18 mouse cellular contexts compared by ENCODE assay signal in genomic region chr1:193453654-193454053, GRCm38 (mm10).
DNase-seq lines count a peak whose midpoint lies in the region; ATAC-seq and TF ChIP-seq lines count a peak whose summit lies in the region.
"Had no signal": no experiment of that assay in that cellular context is flagged by ENCODE, and none has a peak within 500 bp of the region (broad histone marks: within the 10 kb centered on the region; RNA-seq: fewer than 3 reads in every experiment).

No protein-coding gene starts in this region.

- H3K36me3 ChIP-seq in hindbrain, postnatal 0 days (ENCODE audit: insufficient read depth, low read length) = no peaks in the 10 kb centered on the region
- H3K36me3 ChIP-seq in hindbrain, embryonic 14.5 days (replicated peaks; ENCODE audit: control insufficient read depth, insufficient read depth) = no peaks in the 10 kb centered on the region
- H3K36me3 ChIP-seq in lung, embryonic 15.5 days = no peaks in the 10 kb centered on the region
- H3K36me3 ChIP-seq in lung, postnatal 0 days (ENCODE audit: insufficient read depth, low read length) = no peaks in the 10 kb centered on the region
- H3K36me3 ChIP-seq in myocyte (ENCODE audit: control insufficient read depth, insufficient read depth) = no peaks in the 10 kb centered on the region
- H3K36me3 ChIP-seq: G1E had no signal

- no peak for ATAC-seq in hindbrain, postnatal 0 days
- ATAC-seq in hindbrain, embryonic 14.5 days (ENCODE audit: low FRiP score) = no peak
- ATAC-seq in lung, embryonic 15.5 days (ENCODE audit: borderline replicate concordance, extremely low read depth, low FRiP score, low TSS enrichment) = no peak
- no peak for ATAC-seq in lung, postnatal 0 days

- WGBS in hindbrain, postnatal 0 days = 61% methylated on average over 2 of the region's 2 CpGs
- 84% methylated on average over 2 of the region's 2 CpGs for WGBS in hindbrain, embryonic 14.5 days
- 44% methylated on average over 2 of the region's 2 CpGs for WGBS in lung, embryonic 15.5 days
- 44% methylated on average over 2 of the region's 2 CpGs for WGBS in lung, postnatal 0 days

- no peak overlapping the region for H3ac ChIP-seq in myocyte (ENCODE audit: control insufficient read depth, insufficient read length)

- no peaks in the 10 kb centered on the region for H3K27me3 ChIP-seq in hindbrain, postnatal 0 days (ENCODE audit: insufficient read depth, low read length)
- no peaks in the 10 kb centered on the region for H3K27me3 ChIP-seq in hindbrain, embryonic 14.5 days (ENCODE audit: control insufficient read depth, insufficient read depth, low read length)
- H3K27me3 ChIP-seq in lung, embryonic 15.5 days = no peaks in the 10 kb centered on the region
- H3K27me3 ChIP-seq in lung, postnatal 0 days (replicated peaks; ENCODE audit: insufficient read depth, low read length) = no peaks in the 10 kb centered on the region
- H3K27me3 ChIP-seq in myocyte (ENCODE audit: control insufficient read depth, insufficient read depth, insufficient read length) = no peaks in the 10 kb centered on the region

- no peak overlapping the region for H3K27ac ChIP-seq in hindbrain, postnatal 0 days
- no peak overlapping the region for H3K27ac ChIP-seq in hindbrain, embryonic 14.5 days
- H3K27ac ChIP-seq in lung, embryonic 15.5 days = 0 out of 2 replicates have a peak overlapping the region, but pooled peaks have one; percentile 25
- H3K27ac ChIP-seq in lung, postnatal 0 days (ENCODE audit: low read length) = no peak overlapping the region
- H3K27ac ChIP-seq: layer of hippocampus, adult 2 months; liver, embryonic 14.5 days had no signal

- H3K4me1 ChIP-seq in hindbrain, postnatal 0 days (ENCODE audit: insufficient read depth, low read length) = peaks cover 7% of the 10 kb centered on the region
- H3K4me1 ChIP-seq in hindbrain, embryonic 14.5 days (replicated peaks; ENCODE audit: control insufficient read depth, insufficient read depth, low read length) = peaks cover 14% of the 10 kb centered on the region
- H3K4me1 ChIP-seq in lung, embryonic 15.5 days = peaks cover 52% of the 10 kb centered on the region
- H3K4me1 ChIP-seq in lung, postnatal 0 days (ENCODE audit: insufficient read depth, low read depth, low read length) = peaks cover 11% of the 10 kb centered on the region; the same call in 1 of the 2 replicates

- H3K79me2 ChIP-seq in myocyte (ENCODE audit: control insufficient read depth, insufficient read depth) = no peaks in the 10 kb centered on the region

- H3K9ac ChIP-seq in hindbrain, postnatal 0 days (replicated peaks; ENCODE audit: low read length) = no peak overlapping the region
- H3K9ac ChIP-seq in hindbrain, embryonic 14.5 days = no peak overlapping the region
- no peak overlapping the region for H3K9ac ChIP-seq in lung, embryonic 15.5 days
- H3K9ac ChIP-seq in lung, postnatal 0 days (replicated peaks; ENCODE audit: low read depth) = no peak overlapping the region
- H3K9ac ChIP-seq: liver, embryonic 14.5 days had no signal

- H3K9me3 ChIP-seq in hindbrain, postnatal 0 days (ENCODE audit: low read length) = no peaks in the 10 kb centered on the region
- H3K9me3 ChIP-seq in hindbrain, embryonic 14.5 days (ENCODE audit: control insufficient read depth, low read length) = no peaks in the 10 kb centered on the region
- H3K9me3 ChIP-seq in lung, embryonic 15.5 days = no peaks in the 10 kb centered on the region
- no peaks in the 10 kb centered on the region for H3K9me3 ChIP-seq in lung, postnatal 0 days (ENCODE audit: low read length)
- H3K9me3 ChIP-seq: G1E had no signal

- no peak for TF ChIP-seq CTCF in hindbrain, postnatal 0 days (IDR thresholded peaks at IDR 0.05; ENCODE audit: low read depth)
- no peak for TF ChIP-seq CTCF in lung, postnatal 0 days (IDR thresholded peaks at IDR 0.05)

- no peak overlapping the region for H3K4me3 ChIP-seq in hindbrain, postnatal 0 days (ENCODE audit: low read length)
- H3K4me3 ChIP-seq in hindbrain, embryonic 14.5 days (replicated peaks; ENCODE audit: low read length) = no peak overlapping the region
- no peak overlapping the region for H3K4me3 ChIP-seq in lung, embryonic 15.5 days
- H3K4me3 ChIP-seq in lung, postnatal 0 days (ENCODE audit: low read depth, low read length) = no peak overlapping the region
- H3K4me3 ChIP-seq in myocyte = no peak overlapping the region
- H3K4me3 ChIP-seq: layer of hippocampus, adult 2 months had no signal

- TF ChIP-seq POLR2A in myocyte (IDR thresholded peaks at IDR 0.05; ENCODE audit: insufficient read length, low read depth) = no peak

- peak; percentile 55 for DNase-seq in hindbrain, postnatal 0 days (ENCODE audit: low spot score)
- no peak for DNase-seq in hindbrain, embryonic 14.5 days (ENCODE audit: low spot score)
- no peak for DNase-seq in lung, postnatal 0 days (ENCODE audit: low spot score)
- peak; percentile 72 for DNase-seq in adipocyte (ENCODE audit: low spot score)
- no peak for DNase-seq in testis, postnatal 10 days (ENCODE audit: low spot score)
- DNase-seq: cerebellum, adult 11 months; cerebellum, postnatal 36 days; heart, adult 18-20 months; heart, postnatal 4 days; lung, postnatal 4 days; retina, postnatal 1 day; thymus, adult 2 months had no signal

- TF ChIP-seq EP300 in lung, postnatal 0 days (IDR thresholded peaks at IDR 0.05) = no peak

- H3K4me2 ChIP-seq in hindbrain, postnatal 0 days (ENCODE audit: low read depth, low read length) = no peak overlapping the region
- no peak overlapping the region for H3K4me2 ChIP-seq in hindbrain, embryonic 14.5 days (replicated peaks)
- H3K4me2 ChIP-seq in lung, embryonic 15.5 days = no peak overlapping the region
- no peak overlapping the region for H3K4me2 ChIP-seq in lung, postnatal 0 days (replicated peaks; ENCODE audit: low read depth, low read length)
- peak overlapping the region; percentile 3 for H3K4me2 ChIP-seq in myocyte (ENCODE audit: low read depth)
- H3K4me2 ChIP-seq: midbrain, embryonic 11.5 days had no signal

TF ChIP-seq in myocyte, 11 proteins besides CTCF, POLR2A, EP300 and RAD21:
- TF ChIP-seq TCF3 (IDR thresholded peaks at IDR 0.05; ENCODE audit: insufficient read length, low read depth) (no peak), CEBPB (IDR thresholded peaks at IDR 0.05; ENCODE audit: insufficient read depth, poor library complexity, severe bottlenecking) (no peak), MAX (IDR thresholded peaks at IDR 0.05; ENCODE audit: low read depth) (no peak)
TF ChIP-seq in myocyte: peak in this region for 0.

Comparison
In these comparisons a context has a peak if more than half of its experiments do, and no peak if none do; other contexts are left out.
1. DNase-seq: peak in hindbrain, postnatal 0 days (single experiment) and adipocyte (single experiment); none in hindbrain, embryonic 14.5 days (single experiment), lung, postnatal 0 days (single experiment) and testis, postnatal 10 days (single experiment).